Mouse (Mus musculus) forebrain, postnatal 0 days (tissue): Measurements from ENCODE around the gene Klrg1. TPM values are rescaled to one million over a fixed set of nuclear protein-coding genes. Genes with fewer than 3 reads are reported as not detected.
A peak's percentile ranks its signal among the peaks of the same experiment; 100 is the strongest.

Experiments used
- ATAC-seq: fragments of 200-750 bp; cut with Nextera tagmentation; 2 replicates; pipeline ENCODE4 v1.8.0; 2017; ENCODE audit warnings: mild to moderate bottlenecking, moderate library complexity
- DNase-seq: peaks from one replicate; pipeline ENCODE4 v3.0.0-alpha.2; 2015
- H3K27ac ChIP-seq: fragments of 300-500 bp; sonication (generic); 2 replicates; pipeline ENCODE4 v1.5.1; 2014; ENCODE audit warnings: low read depth, mild to moderate bottlenecking, antibody characterized with exemption, low read length, moderate library complexity, mixed read lengths
- H3K27me3 ChIP-seq: fragments of 300-500 bp; sonication (generic); 2 replicates; pipeline ENCODE4 v1.6.1; 2014; ENCODE audit warnings: mild to moderate bottlenecking, low read length, mixed read lengths; ENCODE audit not compliant: insufficient read depth
- H3K36me3 ChIP-seq: fragments of 300-500 bp; sonication (generic); 2 replicates; pipeline ENCODE4 v1.6.1; 2014; ENCODE audit warnings: mild to moderate bottlenecking, moderate library complexity; ENCODE audit not compliant: insufficient read depth
- H3K4me1 ChIP-seq: fragments of 300-500 bp; sonication (generic); 2 replicates; pipeline ENCODE4 v1.6.1; 2014; ENCODE audit warnings: antibody characterized with exemption; ENCODE audit not compliant: insufficient read depth
- H3K4me2 ChIP-seq: fragments of 300-500 bp; sonication (generic); 2 replicates; pipeline ENCODE4 v1.6.1; 2014; ENCODE audit warnings: low read depth, mild to moderate bottlenecking, moderate library complexity
- H3K4me3 ChIP-seq: fragments of 300-500 bp; sonication (generic); 2 replicates; pipeline ENCODE4 v1.5.1; 2014; ENCODE audit warnings: low read depth, low read length, mixed read lengths
- H3K9ac ChIP-seq: fragments of 300-500 bp; sonication (generic); 2 replicates; pipeline ENCODE4 v1.6.1; 2014; ENCODE audit warnings: mild to moderate bottlenecking
- H3K9me3 ChIP-seq: fragments of 300-500 bp; sonication (generic); 2 replicates; pipeline ENCODE4 v1.6.1; 2016; ENCODE audit warnings: low read length
- CTCF ChIP-seq: sonication (generic); IDR thresholded peaks from 2 replicates; pipeline ENCODE4 v1.5.1; 2016; ENCODE audit warnings: antibody characterized with exemption, control low read depth, low read depth
- WGBS: fragments of 180-500 bp; shearing (Covaris S2); extraction: QIAGEN DNeasy Blood & Tissue Kit; methylation state at CpG from one replicate; pipeline ENCODE4 v1.1.7; 2014; 5-methylcytosine and 5-hydroxymethylcytosine counted together
- polyA plus RNA-seq: library from polyadenylated mRNA; unstranded; fragments of >200 nt; fragmentation: Nextera tagmentation; extraction: Ambion mirVana; gene quantifications from 2 replicates; pipeline ENCODE4 v1.2.1, GENCODE M21; 2015
- total RNA-seq: library from RNA; depleted of rRNA; stranded (reverse); fragments of >200 nt; gene quantifications from 2 replicates; pipeline ENCODE4 v1.2.3, GENCODE M21; 2014

Gene Klrg1
- total and polyA plus RNA-seq, 2 experiments from 2014 or later, result 1.1 to 2.7 TPM

- DNase-seq (no peak), ATAC-seq (no peak; the same call in 1 of the 2 replicates)
- Histone ChIP-seq H3K9me3 (no peaks in the 10 kb centered on the region), H3K4me2 (peak overlapping the region; percentile 84; the same call in 1 of the 2 replicates), H3K27ac (peak overlapping the region; percentile 40; the same call in 1 of the 2 replicates), H3K9ac (no peak overlapping the region; the same call in 1 of the 2 replicates), H3K4me1 (peaks cover 11% of the 10 kb centered on the region), H3K27me3 (no peaks in the 10 kb centered on the region), H3K4me3 (peak overlapping the region; percentile 79), H3K36me3 (peaks cover 7% of the 10 kb centered on the region; the same call in 1 of the 2 replicates)
- 74% methylated on average over 6 of the region's 6 CpGs for WGBS
- no peak for TF ChIP-seq CTCF
These were observed 25.4 kb upstream of the Klrg1 start for GRCm38 (mm10) chr6:122308136-122308504.

GRCm38 (mm10) chr6:122306707-122307106 is 24.0 kb upstream of the Klrg1 start:
- H3K27ac ChIP-seq, result no peak overlapping the region
- no peaks in the 10 kb centered on the region for H3K9me3 ChIP-seq
- 82% methylated on average over 4 of the region's 4 CpGs for WGBS
- H3K36me3 ChIP-seq, result no peaks in the 10 kb centered on the region
- peaks cover 11% of the 10 kb centered on the region for H3K4me1 ChIP-seq
- no peak overlapping the region for H3K4me2 ChIP-seq
- ATAC-seq (no peak), DNase-seq (no peak)
- H3K4me3 ChIP-seq, result no peak overlapping the region
- TF ChIP-seq CTCF, result no peak
- no peak overlapping the region for H3K9ac ChIP-seq
- H3K27me3 ChIP-seq, result no peaks in the 10 kb centered on the region

GRCm38 (mm10) chr6:122304790-122305555 is 22.3 kb upstream of the Klrg1 start:
- Histone ChIP-seq H3K4me1 (peaks cover 11% of the 10 kb centered on the region), H3K4me3 (no peak overlapping the region), H3K4me2 (no peak overlapping the region), H3K36me3 (no peaks in the 10 kb centered on the region), H3K9ac (no peak overlapping the region), H3K9me3 (no peaks in the 10 kb centered on the region), H3K27ac (no peak overlapping the region), H3K27me3 (no peaks in the 10 kb centered on the region)
- DNase-seq (no peak), ATAC-seq (no peak)
- 81% methylated on average over 12 of the region's 12 CpGs for WGBS
- TF ChIP-seq CTCF, result no peak

- H3K36me3 ChIP-seq, result no peaks in the 10 kb centered on the region
- no peaks in the 10 kb centered on the region for H3K27me3 ChIP-seq
- no peak for ATAC-seq
- WGBS, result 38% methylated on average over 6 of the region's 6 CpGs
- TF ChIP-seq CTCF, result peak; percentile 90
- no peak overlapping the region for H3K27ac ChIP-seq
- H3K4me3 ChIP-seq, result no peak overlapping the region
- peak; percentile 87 for DNase-seq
- H3K9ac ChIP-seq, result no peak overlapping the region
- no peaks in the 10 kb centered on the region for H3K9me3 ChIP-seq
- H3K4me1 ChIP-seq, result peaks cover 5% of the 10 kb centered on the region; the same call in 1 of the 2 replicates
- H3K4me2 ChIP-seq, result no peak overlapping the region
These were observed 21.7 kb upstream of the Klrg1 start for GRCm38 (mm10) chr6:122304355-122304754.

GRCm38 (mm10) chr6:122303526-122303925 is 20.8 kb upstream of the Klrg1 start:
- Histone ChIP-seq H3K27ac (no peak overlapping the region), H3K36me3 (no peaks in the 10 kb centered on the region), H3K9me3 (no peaks in the 10 kb centered on the region), H3K4me2 (no peak overlapping the region), H3K4me1 (peaks cover 4% of the 10 kb centered on the region; the same call in 1 of the 2 replicates), H3K9ac (no peak overlapping the region), H3K27me3 (no peaks in the 10 kb centered on the region), H3K4me3 (no peak overlapping the region)
- whole genome bisulfite sequencing, result 87% methylated on average over 9 of the region's 9 CpGs
- DNase-seq, result no peak
- no peak for ATAC-seq
- no peak for TF ChIP-seq CTCF

GRCm38 (mm10) chr6:122302661-122303060 is 20.0 kb upstream of the Klrg1 start:
- Histone ChIP-seq H3K9me3 (no peaks in the 10 kb centered on the region), H3K27me3 (no peaks in the 10 kb centered on the region), H3K4me1 (no peaks in the 10 kb centered on the region), H3K27ac (no peak overlapping the region), H3K36me3 (no peaks in the 10 kb centered on the region), H3K4me3 (no peak overlapping the region), H3K4me2 (no peak overlapping the region), H3K9ac (no peak overlapping the region)
- no peak for TF ChIP-seq CTCF
- DNase-seq, result no peak
- 89% methylated on average over 4 of the region's 4 CpGs for WGBS
- ATAC-seq, result no peak

- ATAC-seq, result no peak
- WGBS, result 76% methylated on average over 1 of the region's 1 CpGs
- no peak overlapping the region for H3K4me3 ChIP-seq
These were observed 19.4 kb upstream of the Klrg1 start for GRCm38 (mm10) chr6:122302121-122302520.

More at GRCm38 (mm10) chr6:122302121-122302520, 19.4 kb upstream of the Klrg1 start:
- no peak for DNase-seq
- H3K4me2 ChIP-seq, result no peak overlapping the region
- no peaks in the 10 kb centered on the region for H3K36me3 ChIP-seq
- H3K9ac ChIP-seq, result no peak overlapping the region
- no peaks in the 10 kb centered on the region for H3K4me1 ChIP-seq
- H3K9me3 ChIP-seq, result no peaks in the 10 kb centered on the region
- H3K27me3 ChIP-seq, result no peaks in the 10 kb centered on the region
- no peak overlapping the region for H3K27ac ChIP-seq
- TF ChIP-seq CTCF, result no peak
